ENCODE assay signal across 8 mouse cellular contexts in the genomic region with DNA sequence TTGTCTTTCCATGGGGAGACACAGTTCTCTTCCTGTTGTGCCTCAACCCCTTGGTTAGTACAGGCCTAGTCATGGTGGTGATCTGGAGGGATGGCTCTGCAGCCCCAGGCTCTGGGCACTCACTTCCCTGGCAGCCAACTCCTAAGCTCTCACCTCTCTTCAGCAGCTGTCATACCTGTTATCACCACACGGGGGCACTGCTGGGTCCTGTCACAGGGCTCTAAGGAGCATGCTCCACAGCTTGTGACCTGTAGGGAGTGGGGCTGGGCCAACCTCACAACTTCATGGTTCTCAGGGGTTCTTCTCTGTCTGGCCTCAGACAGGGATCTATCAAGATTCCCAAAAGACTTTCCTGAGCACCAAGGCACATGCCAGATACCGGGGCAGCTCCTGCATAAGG. TPM values are rescaled to one million over a fixed set of nuclear protein-coding genes. Genes with fewer than 3 reads are reported as not detected.
DNase-seq lines count a peak whose midpoint lies in the region; ATAC-seq lines count a peak whose summit lies in the region.

No protein-coding gene starts in this region.

- ATAC-seq in CD4-positive, CD25-positive, alpha-beta regulatory T cell, adult 4 months: no peak
- ATAC-seq in megakaryocyte progenitor cell, adult 5-6 weeks (replicated peaks; ENCODE audit: poor library complexity): peak; percentile 58

- peak; percentile 91 for DNase-seq in CD4-positive, CD25-positive, alpha-beta regulatory T cell, adult 2 months (ENCODE audit: low read depth, low spot score)
- peak; percentile 82 for DNase-seq in NIH3T3 (ENCODE audit: low read depth)
- peak; percentile 85 to 93 for DNase-seq in cerebellum, postnatal 25 days
- peak; percentile 22 for DNase-seq in gonadal fat pad, adult 2 months (ENCODE audit: low read depth)
- peak; percentile 91 to 92 for DNase-seq in layer of hippocampus, postnatal 10 days (ENCODE audit: low spot score in 2 of 2)
- peak; percentile 61 to 65 for DNase-seq in spleen, postnatal 36 days (ENCODE audit: low spot score in 2 of 2)

RNA-seq across cellular contexts. Expression of gene Mslnl, which starts 3.8 kb away (rescaled TPM):
- polyA plus RNA-seq in CD4-positive, CD25-positive, alpha-beta regulatory T cell, adult 4 months (2017; shearing (Covaris generic)): not detected
- 0.36 and 0.38 TPM in 2 replicates for polyA plus RNA-seq in gonadal fat pad, adult 2 months (2012; rRNA removed)
- total RNA-seq in layer of hippocampus, postnatal 10 days (2021): not detected
- not detected in 2 replicates for total RNA-seq in megakaryocyte progenitor cell, adult 5-6 weeks (2015)
- not detected in 2 replicates for total RNA-seq in megakaryocyte progenitor cell, adult 5-6 weeks (2017)

RNA-seq across cellular contexts. Expression of gene Rpusd1, which starts 4.6 kb away (rescaled TPM):
- 10 to 100 TPM; 12.8 to 16.8 TPM for polyA plus RNA-seq in CD4-positive, CD25-positive, alpha-beta regulatory T cell, adult 4 months (2017; shearing (Covaris generic))
- polyA plus RNA-seq in gonadal fat pad, adult 2 months (2012; rRNA removed): 25.8 and 28.8 TPM in 2 replicates
- 10 to 100 TPM; 27.0 to 30.0 TPM for total RNA-seq in layer of hippocampus, postnatal 10 days (2021)
- total RNA-seq in megakaryocyte progenitor cell, adult 5-6 weeks (2015): 5.5 and 5.7 TPM in 2 replicates
- 1.6 and 6.0 TPM in 2 replicates for total RNA-seq in megakaryocyte progenitor cell, adult 5-6 weeks (2017)

RNA-seq across cellular contexts. Expression of gene Chtf18, which starts 4.9 kb away (rescaled TPM):
- polyA plus RNA-seq in CD4-positive, CD25-positive, alpha-beta regulatory T cell, adult 4 months (2017; shearing (Covaris generic)): 1 to 10 TPM; 3.5 to 5.9 TPM
- polyA plus RNA-seq in gonadal fat pad, adult 2 months (2012; rRNA removed): 2.6 and 2.9 TPM in 2 replicates
- total RNA-seq in layer of hippocampus, postnatal 10 days (2021): 1 to 10 TPM; 2.6 to 3.6 TPM
- 12.9 and 19.0 TPM in 2 replicates for total RNA-seq in megakaryocyte progenitor cell, adult 5-6 weeks (2015)
- total RNA-seq in megakaryocyte progenitor cell, adult 5-6 weeks (2017): 27.0 and 30.2 TPM in 2 replicates

RNA-seq across cellular contexts. Expression of gene Gng13, which starts 15.1 kb away (rescaled TPM):
- polyA plus RNA-seq in CD4-positive, CD25-positive, alpha-beta regulatory T cell, adult 4 months (2017; shearing (Covaris generic)): not detected
- polyA plus RNA-seq in gonadal fat pad, adult 2 months (2012; rRNA removed): not detected in 2 replicates
- total RNA-seq in layer of hippocampus, postnatal 10 days (2021): 10 to 100 TPM; 55.4 to 57.2 TPM
- total RNA-seq in megakaryocyte progenitor cell, adult 5-6 weeks (2015): not detected in 2 replicates
- 0.34 TPM in 1 of 2 replicates, not detected in the other for total RNA-seq in megakaryocyte progenitor cell, adult 5-6 weeks (2017)

RNA-seq across cellular contexts. Expression of gene Msln, which starts 22.1 kb away (rescaled TPM):
- polyA plus RNA-seq in CD4-positive, CD25-positive, alpha-beta regulatory T cell, adult 4 months (2017; shearing (Covaris generic)): not detected
- polyA plus RNA-seq in gonadal fat pad, adult 2 months (2012; rRNA removed): 17.7 and 34.7 TPM in 2 replicates
- 1 to 10 TPM; 1.8 to 2.6 TPM for total RNA-seq in layer of hippocampus, postnatal 10 days (2021)
- total RNA-seq in megakaryocyte progenitor cell, adult 5-6 weeks (2015): 0.46 TPM in 1 of 2 replicates, not detected in the other
- total RNA-seq in megakaryocyte progenitor cell, adult 5-6 weeks (2017): not detected in 2 replicates

Comparison
In these comparisons a context has a peak if more than half of its experiments do, and no peak if none do; other contexts are left out.
1. DNase-seq: peak in every context shown above with its lines; median percentile 92 in layer of hippocampus, postnatal 10 days; 91 in CD4-positive, CD25-positive, alpha-beta regulatory T cell, adult 2 months; 89 in cerebellum, postnatal 25 days; 82 in NIH3T3; 63 in spleen, postnatal 36 days; 22 in gonadal fat pad, adult 2 months.